Mouse (Mus musculus): ENCODE data around the gene Ly9.

Gene Ly9

GRCm38 (mm10) chr1:171607176-171607575 is at the start of gene Ly9:
Gene Ly9 (minus strand): TSS chr1:171607410.
- no peak for DNase-seq

DNA sequence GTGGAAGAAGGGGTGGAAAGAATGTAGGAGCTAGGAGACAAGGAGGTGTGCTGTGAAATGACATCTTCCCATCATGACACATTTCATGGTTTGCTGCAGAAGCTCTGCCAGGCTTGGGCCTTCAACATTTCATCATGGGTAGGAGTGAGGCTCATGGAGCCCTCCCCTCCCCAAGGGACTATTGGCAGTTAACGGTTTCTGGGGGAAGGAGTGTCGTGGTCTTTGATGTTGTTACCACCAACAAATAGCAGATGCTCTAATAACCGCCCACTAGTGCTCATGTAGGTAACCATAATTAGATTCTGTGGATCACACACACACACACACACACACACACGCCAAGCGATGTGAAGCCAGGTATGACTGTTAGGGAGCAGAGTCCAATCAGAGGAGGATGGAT is 45.5 kb upstream of the Ly9 start, which contains the start of gene Slamf7:
Gene Slamf7 (minus strand): TSS at position 302 of the 400 bp plus-strand sequence.
- no peak for DNase-seq

DNA sequence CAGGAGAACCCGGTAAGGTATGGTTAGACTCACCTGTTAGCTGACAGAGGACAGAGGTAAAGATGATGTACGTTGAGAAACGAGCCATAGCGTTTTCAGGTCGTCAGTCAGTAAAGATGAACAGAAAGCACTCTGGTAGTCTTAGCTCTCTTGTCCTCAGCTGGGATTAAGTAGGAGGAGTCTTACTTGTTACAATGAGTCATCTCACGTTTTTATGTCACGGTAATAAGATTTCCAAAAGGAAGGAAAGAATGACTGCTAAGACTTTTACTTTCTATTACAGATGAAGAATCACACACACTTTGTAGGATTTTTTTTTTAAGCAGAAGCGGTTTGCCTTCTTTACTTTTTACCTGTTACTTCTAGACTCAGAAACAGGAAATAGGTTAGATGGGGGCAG is 41.6 kb upstream of the Ly9 start:
- no peak for DNase-seq

- DNase-seq = no peak
Measured at GRCm38 (mm10) chr1:171647716-171648115, 40.5 kb upstream of the Ly9 start.

DNA sequence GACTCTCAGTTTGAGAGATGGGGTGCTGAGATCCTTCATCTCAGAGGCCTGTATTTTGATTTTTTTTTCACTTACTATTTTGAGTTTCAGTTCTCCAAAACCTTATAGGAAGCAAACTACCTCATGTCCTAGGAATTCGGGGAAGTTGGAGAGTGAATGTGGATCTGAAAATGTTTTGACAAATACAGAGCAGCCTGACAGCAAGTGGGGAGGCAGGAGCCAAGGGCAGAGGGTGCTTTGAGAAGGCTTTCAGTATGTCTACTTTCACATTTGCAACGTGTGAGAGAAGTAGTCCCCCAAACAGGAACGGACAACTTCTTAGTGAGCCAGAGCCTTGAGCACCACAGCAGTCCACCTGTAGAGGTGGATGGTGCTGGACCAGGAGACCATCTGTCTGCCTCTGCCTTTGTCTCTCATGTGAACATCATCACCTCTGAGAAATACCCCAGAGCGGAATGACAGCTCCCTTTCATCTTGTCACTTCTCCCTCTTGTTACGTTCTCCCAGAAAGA is 39.3 kb upstream of the Ly9 start:
- no peak for DNase-seq

GRCm38 (mm10) chr1:171643612-171644011 is 36.4 kb upstream of the Ly9 start:
- DNase-seq = no peak

- no peak for DNase-seq
Measured at GRCm38 (mm10) chr1:171640796-171641195, 33.6 kb upstream of the Ly9 start.

- no peak for DNase-seq
Measured at GRCm38 (mm10) chr1:171638686-171639085, 31.5 kb upstream of the Ly9 start.

DNA sequence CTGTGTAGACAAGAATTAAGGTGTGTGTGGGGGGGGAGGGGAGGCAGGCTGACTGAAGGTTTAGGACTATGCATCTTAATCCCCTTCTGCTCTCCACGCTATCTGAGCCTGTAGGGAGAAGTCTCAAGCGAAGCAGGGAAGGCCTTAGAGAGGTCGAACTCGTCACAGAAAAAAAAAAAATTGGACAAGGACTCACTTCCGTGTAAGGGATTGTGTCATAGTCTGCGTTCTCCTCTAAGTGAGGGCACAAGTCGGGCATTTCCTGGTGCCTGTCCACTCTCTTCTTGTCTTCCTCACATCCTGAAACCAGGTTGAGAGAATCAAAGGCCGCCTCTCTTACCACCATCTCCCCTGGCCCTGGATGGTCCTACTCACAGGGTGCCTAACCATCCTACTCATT is 29.9 kb upstream of the Ly9 start:
- no peak for DNase-seq

- DNase-seq = no peak
Measured at GRCm38 (mm10) chr1:171635696-171636095, 28.5 kb upstream of the Ly9 start.

DNA sequence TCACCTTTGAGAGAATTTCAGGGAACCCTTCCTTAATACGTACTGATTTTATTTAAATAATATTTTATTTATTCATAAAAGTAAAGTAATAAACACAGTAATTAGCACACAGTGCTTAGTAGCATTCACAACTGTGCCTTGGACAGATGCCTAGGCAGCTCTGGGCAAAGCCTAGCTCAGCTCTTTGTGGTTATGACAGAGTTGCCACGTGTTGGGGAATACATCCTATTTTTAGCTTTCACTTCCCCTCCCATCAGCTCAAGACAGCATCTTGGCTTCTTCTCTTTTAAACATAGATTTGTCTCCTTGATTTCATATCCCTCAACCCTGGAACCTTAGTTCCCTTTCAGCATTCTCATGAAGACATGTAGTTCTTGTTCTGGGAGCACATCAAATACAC is 24.2 kb upstream of the Ly9 start:
- DNase-seq = no peak

GRCm38 (mm10) chr1:171630912-171631311 is 23.7 kb upstream of the Ly9 start:
- DNase-seq = no peak

- DNase-seq = no peak
Measured at GRCm38 (mm10) chr1:171630041-171630440, 22.8 kb upstream of the Ly9 start.

DNA sequence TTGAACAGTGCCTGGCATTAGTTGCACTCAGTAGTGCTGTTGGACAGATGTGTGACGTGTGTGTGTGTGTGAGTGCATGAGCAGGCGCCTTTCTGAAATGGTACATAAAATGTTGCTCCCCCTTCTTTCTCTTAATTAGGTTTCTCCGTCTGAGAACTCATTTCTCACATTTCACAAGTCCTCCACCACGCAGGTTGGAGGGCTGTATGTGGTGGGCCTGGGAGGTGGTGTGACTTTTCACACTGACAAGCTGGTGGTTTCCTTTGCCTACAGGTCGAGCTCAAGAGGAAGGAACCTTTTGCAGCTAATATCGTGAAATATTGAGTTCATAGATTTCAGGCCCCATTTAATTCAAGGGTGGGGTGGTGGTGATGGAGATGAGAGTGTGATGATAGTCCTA is 22.0 kb upstream of the Ly9 start:
- no peak for DNase-seq

GRCm38 (mm10) chr1:171627801-171628200 is 20.6 kb upstream of the Ly9 start:
- DNase-seq = no peak

- DNase-seq = no peak
Measured at GRCm38 (mm10) chr1:171620091-171620490, 12.9 kb upstream of the Ly9 start.

- DNase-seq = no peak
Measured at GRCm38 (mm10) chr1:171619645-171620044, 12.4 kb upstream of the Ly9 start.

- no peak for DNase-seq
Measured at GRCm38 (mm10) chr1:171619001-171619400, 11.8 kb upstream of the Ly9 start.

GRCm38 (mm10) chr1:171616881-171617515 is 9.8 kb upstream of the Ly9 start:
- DNase-seq = no peak

DNA sequence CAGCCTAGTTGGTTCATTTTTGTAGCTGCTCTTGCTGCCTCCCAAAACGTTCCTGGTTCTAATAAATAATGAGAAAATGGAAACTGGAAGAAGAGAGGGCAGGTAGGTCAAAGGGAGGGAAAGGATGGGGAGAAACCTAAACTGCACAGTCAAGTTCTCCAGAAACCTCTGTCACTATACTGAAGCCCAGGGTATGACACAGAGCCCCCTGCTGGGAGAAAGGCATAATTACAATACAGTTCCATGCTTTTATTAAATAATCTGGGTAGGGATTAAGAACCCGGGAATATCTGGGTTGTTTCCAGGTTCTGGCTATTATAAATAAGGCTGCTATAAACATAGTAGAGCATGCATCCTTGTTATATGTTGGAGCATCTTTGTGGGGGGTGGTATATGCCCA is 6.8 kb upstream of the Ly9 start:
- no peak for DNase-seq

GRCm38 (mm10) chr1:171610781-171611180 is 3.6 kb upstream of the Ly9 start:
- DNase-seq = no peak

GRCm38 (mm10) chr1:171610026-171610425 is 2.8 kb upstream of the Ly9 start:
- DNase-seq = no peak

DNA sequence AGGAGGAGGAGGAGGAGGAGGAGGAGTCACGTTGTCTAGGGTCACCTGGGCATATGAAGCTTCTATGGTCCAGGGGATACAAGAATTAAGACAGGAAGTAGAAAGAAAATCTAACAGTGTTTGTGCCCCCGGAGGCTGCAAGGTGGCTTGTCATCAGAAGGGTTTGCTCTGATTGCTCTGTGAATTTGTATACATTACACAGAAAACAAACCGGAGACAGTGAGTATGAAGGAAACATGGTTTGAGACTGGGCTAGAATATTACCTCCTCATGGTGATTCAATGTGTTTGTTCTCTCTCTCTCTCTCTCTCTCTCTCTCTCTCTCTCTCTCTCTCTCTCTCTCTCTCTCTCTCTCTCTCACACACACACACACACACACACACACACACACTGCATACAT is 554 bp downstream of the Ly9 start:
- no peak for DNase-seq

DNA sequence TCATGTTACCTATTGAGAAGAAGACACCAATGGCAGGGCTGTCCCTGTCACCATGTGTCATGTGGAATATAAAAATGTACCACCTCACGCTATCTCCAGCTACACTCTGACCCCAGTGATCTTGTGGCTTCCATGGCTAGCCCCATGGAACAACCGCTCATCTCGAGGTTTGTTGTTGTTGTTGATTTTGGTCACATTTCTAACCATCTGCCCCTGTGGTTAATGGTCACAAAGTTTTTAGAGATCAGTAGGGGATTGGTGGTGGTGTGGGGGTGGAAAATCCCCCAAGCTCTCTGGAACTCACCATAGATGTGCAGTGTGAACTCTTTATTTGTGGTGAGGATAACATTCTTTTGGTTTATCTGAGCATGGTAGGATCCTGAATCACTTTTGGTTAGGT is 2.5 kb downstream of the Ly9 start:
- no peak for DNase-seq

GRCm38 (mm10) chr1:171584584-171584983 is 22.6 kb downstream of the Ly9 start:
- no peak for DNase-seq

Measured in kidney, adult 18-20 months (tissue).